Mouse (Mus musculus) ZHBTc4 (cell line): ENCODE data around the gene Calhm6.

Experiments used
- DNase-seq: peaks from one replicate; pipeline ENCODE4 v3.0.0-alpha.2; 2011; ENCODE audit warnings: low read depth, low spot score

Calhm6 gene

DNA sequence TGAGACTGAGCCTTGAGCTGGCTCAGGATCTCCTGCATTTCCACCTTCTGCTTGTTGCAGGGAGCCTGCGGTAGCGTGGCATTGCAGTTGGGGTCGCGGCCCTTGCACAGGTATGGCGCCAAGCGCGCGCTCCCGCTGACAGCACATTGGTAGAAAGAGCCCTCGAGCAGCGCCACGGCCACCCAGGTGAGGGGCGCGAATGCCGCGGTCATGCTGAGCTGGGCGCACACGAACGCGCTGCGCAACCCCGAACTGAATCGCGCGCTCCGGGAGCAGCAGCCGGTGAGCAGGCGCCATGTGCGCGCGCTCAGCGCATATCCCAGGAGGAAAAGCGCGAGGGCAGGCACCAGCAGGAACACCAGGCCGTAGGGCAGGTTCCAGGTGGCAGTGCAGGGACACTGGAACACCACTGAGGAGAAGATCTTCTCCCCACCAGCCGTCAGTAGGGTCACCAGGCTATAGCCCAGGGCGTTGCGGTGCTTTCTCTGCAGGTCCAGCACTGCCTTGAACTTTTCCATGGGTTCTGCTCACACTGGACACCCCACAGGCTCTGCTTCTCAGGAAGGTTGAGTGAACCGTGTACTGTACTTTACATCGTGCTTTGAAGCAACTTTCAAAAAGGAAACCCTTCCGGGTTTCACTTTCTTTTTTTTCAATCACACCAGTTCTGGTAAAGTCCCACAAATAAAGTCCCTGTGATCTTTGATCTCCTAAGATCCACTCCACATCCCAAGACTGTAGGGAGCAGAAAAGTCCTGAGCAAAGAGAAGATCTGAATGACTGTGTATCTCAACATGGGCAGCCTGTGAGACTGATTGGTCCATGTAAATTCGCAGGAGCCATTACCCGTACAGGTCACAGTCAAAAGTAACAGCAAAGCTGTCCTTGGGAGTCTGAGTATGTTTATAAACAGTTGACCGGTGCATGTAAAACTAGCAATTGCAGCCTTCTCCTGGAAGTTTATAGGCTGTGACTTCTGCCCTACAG lies at the start of gene Calhm6:
Gene Calhm6 (minus strand): TSS at position 593 of the 987 bp plus-strand sequence.
- peak; percentile 88 for DNase-seq

DNA sequence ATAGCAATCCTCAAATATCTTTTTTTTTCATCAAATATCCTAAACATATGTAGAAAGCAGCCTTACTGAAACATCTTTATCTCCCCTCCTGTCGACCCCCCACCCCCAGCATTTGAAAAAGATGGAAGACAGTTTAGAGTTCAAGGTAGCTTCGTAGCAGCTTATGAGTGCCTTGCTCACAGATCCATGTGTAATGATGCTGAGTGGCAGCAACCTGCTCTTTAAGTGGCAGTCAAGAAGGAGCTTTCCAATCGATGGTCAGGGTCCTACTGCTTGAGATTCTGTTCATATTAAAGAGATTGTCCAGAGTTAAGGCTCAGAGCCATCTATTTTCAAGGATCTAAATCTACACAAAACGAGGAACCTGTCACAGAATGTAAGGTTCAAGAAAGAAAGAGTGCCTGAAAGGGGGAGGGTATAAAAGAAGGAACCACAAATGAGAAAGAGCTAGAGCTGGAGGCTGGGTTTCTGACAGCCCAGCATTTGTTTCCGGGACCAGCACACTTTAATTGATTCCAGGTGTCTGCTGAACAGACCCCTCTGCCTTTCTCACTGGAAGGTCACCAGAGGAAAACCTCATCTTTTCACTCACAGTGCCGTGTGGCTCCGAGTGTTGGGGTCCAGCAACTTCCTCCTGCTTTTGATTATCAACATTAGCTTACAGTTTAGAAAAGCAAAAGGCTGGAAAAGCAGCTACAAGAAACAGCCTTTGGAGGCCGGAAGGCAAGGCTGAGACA lies 48.3 kb upstream of the Calhm6 start:
- no peak for DNase-seq

DNA sequence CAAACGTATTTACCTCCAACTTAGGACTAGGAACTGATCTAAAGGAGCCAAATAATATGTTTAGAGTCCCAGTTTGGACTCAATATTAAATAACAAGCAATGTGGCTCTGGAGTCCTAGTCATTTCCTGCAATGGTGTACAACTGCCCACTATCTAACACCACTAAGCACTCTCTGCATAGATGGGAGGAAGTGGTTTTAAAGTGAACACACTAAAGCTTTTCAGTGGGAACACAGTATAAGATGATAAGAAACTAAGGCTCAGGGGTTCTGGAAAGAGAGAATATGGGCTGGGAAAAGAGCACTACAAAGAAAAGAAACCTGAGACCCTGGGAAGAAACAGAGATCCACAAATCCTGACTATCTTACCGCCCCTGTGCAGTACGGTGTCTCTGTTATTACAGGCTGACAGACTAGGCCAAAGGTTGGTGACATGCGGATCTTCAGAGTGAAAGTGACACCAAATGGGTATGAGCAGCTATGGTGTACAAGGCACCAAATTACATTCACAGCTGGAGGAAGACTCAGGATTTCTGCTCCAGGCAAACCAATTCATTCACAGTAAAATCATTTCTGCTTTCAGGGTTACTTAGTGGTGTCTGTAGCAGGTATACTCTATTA lies 45.0 kb upstream of the Calhm6 start:
- no peak for DNase-seq

DNA sequence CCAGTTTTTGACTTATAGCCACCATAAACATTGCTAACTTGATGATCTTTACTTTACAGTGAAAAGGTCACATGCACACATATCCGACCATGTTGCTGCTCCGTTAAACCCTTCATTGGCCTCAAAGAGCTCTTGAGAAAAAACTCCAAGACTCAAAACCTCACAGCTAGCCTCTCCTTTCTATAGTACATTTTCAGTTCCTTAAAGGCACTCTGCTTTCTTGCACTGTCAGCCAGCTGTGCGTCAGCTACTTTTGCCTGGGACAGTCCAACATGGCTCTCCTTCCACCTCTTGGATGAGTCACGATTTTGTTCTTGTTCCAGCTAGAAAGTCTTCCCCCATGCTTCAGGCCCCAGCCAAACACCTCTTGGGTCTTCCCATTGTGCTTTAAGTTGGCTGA lies 43.9 kb upstream of the Calhm6 start:
- no peak for DNase-seq

DNA sequence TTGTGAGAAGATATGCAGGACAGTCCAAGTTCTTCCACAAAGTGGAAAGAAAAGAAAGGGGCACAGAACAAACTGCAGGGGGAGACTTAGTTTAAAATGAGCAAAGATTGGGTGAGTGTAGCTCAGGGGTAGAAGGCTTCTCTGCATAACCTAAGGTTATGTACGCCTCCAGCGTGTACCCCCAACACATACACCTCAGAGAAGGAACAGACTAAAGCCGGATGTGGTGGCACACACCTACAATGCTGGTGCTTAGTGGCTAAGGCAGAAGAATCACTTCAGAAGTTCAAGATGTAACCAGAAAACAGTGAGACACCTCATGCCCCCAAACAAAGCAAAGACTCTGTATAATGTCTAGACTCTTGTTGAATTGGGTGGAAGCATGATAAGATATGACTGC lies 43.4 kb upstream of the Calhm6 start:
- no peak for DNase-seq

DNA sequence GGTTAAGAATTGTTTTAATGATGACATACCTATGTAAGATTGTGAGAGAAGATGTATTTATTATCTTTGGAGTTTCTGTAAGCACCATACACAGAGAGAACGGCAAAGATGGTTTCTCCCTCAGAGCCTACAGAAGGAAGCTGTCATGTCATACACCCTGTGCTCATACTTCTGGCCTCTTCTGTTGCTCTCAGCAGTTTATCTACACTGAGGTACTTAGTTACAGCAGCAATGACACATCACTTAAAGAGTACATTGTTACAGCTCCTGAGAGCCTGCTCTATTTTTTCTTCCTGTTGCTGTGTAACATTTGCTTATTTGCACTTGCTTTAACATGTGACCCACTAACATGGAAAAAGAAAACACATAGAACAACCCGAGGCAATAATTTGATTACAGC lies 39.2 kb upstream of the Calhm6 start:
- no peak for DNase-seq

DNA sequence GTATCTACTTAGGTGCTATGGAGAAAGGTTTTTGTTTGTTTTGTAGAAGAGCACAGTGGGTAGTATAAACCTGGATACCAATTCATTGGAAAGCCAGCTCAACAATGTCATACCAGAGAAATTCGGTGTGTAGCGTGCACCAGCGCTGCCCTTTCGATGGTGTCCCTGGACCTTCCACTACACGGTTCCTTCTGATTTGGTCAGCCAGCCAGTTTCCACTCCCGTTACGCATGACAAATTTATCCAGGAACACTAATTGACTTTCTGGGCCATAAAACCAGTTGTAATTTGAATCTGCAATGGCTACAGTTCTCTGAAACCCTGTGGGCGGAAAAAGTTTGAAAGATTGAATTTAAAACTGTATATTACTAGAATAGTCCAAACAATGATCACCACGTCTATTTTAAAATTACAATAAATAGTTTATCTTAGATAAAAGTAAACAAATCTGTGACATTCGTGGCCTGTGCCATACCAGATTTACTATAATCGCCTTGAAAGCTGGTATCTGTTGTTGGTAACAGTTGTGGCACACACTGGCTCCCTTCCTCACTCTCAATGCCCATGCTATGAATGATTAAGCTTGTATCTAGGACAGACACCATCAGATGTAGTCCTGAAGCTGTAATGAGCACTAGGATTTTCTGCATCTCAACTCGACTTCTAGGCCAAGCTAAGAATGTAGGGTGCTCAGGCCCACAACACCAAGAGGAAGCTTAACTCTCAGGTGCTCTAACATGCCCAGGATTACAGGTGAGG lies 28.2 kb upstream of the Calhm6 start:
- no peak for DNase-seq

DNA sequence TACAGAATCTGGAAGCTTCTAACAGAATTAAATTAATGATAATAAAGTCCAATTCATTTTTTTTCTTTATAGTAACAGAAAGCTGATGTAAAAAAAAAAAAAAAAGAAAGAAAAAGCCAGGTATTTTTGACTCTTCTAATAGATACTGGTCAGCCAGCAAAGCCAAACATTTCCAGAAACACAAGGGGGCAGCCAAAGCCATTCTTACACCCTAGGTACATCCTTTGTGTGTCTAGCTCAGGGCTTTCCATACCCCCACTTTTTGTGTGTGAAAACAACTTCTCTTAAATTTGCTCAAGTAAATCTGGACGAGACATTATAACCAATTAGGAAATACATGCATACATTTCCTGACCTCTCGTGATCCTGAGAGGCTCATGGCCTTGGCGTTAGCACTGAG lies 24.0 kb upstream of the Calhm6 start:
- no peak for DNase-seq

DNA sequence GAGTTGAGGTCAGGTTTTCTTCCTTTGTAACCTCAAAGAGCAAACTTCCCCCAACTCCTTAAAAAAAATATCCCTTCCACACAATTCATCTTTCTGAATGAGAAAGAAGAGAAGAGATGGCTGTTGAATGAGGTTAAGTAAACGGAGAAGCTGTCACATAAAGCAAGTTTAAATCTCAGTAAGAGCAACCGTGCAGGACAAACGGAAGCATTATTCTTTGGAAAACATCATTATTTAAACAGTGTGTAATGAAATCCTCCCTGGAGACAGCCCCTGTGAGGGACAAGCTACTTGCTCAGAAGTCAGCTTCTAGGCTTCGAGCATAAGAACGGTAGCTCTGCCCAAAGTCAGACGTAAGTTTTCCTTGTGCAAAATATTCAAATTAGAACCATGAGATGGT lies 22.7 kb upstream of the Calhm6 start:
- no peak for DNase-seq

DNA sequence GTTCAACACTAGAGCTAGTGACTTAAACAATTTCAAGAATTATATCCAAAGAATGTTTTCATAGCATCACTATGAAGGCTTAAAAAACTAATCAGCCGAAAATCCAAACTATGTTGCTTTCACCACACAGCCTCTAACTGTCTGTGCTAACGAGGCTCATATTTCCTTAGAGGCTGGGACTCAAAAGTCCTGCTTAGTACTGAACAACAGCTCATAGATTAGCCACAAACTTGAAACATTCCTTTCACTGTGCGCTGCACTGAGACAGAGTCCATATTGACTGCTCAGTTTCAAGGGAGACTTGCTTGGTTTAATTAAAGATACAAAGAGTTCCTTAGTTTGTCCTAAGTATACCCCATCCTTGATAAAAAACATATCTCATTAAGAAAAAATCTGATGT lies 22.0 kb upstream of the Calhm6 start:
- DNase-seq: no peak

DNA sequence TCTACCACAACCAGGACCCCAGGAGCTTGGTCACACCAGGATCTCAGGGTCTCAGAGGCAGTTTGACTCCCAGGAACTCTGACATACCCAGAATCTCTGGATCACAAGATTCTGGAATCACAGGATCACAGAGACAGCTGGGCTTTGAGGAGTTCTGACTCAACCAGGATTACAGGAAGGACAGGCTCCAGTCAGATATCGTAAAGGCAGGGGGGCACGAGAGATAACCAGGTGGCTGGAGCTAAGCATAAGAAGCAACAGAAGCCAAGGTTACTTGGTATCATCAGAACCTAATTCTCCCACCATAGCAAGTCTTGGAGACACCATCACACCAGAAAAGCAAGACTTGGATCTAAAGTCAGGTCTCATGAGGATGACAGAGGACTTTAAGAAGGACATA lies 13.9 kb upstream of the Calhm6 start:
- DNase-seq: no peak

DNA sequence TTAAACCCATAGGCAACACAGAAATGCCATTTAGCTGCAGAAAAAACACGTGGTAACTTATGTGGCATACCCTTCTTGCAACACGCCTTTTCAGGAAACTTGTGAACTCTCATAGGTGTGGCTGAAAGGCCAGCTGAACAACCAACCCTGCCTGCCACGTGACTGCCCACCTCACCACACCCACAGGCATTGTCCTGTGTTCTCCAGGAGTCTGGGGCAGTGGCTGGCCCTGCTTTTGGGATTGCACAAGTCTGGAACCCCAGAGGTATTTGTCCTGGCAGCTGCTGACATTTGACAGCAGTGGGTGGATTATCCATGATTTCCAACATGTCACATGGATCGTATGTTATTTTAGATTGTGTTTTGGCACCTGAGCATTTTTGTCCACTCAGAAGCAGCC lies 12.0 kb upstream of the Calhm6 start:
- DNase-seq: peak; percentile 23

DNA sequence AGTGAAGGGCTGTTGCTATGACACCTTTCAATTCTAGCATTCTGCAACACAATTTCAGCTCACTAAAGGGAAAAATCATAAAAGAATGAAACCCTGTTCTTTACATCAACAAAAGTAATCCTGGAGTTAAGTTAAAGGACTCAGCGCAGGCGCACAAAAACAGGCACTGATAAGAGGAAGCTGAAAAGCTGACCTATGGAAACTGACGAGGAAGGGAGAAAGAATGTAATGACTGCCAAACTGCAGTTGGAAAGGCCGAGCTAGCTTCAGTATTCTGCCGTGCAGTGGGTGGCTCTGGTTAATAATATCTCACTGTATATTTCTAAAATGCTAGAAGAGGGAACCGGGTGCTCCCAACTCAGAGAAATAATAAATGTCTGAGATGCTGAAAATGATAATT lies 10.2 kb upstream of the Calhm6 start:
- no peak for DNase-seq

DNA sequence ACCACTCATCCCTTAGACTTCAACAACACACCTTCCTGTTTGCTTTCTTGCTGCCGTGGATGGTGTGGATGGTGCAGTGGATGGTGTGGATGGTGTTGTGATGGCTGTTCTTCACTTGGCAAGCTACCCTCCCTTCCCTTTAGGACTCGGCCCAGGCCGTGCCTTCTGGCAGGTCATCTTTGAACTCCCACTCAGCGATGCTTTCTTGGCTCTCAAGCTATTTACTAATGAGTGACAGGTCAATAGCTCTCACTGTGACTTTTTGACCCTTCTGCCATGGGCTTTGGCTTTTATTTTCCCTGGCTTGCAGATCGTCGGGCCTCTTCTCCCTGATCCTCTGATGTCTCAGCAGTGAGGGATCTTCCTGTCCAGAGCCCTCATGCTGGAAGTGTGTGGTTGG lies 8.6 kb upstream of the Calhm6 start:
- DNase-seq: no peak

DNA sequence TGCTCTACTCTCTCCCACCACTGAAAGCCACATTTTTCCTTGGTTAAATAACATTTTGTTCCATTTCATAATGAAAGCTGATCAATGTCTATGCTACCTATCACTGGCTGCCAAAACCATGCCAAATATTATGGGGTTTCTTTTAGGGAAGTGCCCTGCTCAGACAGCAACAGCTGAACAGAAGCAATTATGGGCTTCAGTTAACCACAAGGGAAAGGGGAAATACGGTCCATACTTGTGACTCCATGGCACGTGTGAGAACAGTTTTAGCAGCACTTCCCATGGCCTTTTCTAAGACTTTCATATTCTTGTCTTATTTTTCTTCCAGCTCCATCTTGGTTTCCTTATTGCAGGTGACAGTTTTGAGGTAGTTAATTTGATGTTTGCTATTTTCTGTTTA lies 3.6 kb upstream of the Calhm6 start:
- DNase-seq: no peak

DNA sequence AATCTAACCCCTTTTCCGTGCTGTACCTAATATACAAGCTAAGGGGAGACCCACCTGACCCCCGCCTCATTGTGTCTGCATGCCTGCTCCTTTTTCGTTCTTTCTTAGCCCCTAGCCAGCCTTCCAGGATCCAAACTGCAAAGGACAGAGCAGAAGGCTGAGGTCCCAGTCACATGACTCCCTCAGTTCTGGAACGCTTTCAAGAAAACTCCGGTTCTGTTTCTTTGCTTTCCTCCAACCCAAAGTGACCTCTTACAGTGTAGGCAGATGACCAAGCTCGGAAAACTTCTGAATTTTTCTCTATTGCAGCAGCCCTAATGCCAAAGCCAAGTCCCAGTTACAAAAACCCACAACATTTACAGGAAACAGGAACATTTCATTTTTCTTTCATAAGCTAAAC lies 607 bp upstream of the Calhm6 start:
- peak; percentile 15 for DNase-seq

DNA sequence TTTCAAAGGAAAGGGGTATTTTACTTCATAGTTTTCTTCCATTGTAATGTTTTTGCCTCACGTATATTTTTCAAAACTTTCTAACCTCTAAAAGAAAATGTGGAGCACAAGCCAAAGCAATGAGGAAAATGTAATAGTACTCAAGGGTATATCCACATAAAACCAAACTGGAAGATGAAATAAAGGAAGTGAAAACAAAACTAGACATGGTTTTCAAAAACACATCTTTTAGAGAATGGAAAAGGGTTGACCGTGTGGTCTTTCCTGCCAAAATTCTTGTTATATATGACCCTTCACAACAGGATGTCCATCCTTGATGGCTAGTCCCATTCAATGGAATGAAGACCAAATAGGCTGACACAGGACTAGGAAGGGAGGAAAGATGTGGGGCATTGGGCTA lies 9.4 kb downstream of the Calhm6 start:
- DNase-seq: no peak

DNA sequence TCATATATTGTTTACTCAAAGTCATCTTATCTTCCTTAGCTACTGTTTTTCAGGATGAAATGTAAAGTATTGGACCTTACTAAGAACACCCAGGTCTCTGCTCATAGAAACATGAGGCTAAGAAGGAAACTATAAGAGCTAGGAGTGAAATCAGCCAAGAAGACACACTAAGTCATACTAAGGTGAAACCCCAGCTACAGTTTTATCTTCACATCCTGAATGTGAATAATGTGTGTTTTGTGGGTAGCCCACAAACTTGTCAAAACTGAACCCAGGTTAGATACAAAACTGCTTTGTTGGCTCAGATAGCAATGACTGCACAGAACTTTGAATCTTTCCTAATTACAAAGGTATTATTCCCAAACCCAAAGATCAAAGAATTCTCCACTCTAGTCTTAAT lies 10.0 kb downstream of the Calhm6 start:
- DNase-seq: no peak

DNA sequence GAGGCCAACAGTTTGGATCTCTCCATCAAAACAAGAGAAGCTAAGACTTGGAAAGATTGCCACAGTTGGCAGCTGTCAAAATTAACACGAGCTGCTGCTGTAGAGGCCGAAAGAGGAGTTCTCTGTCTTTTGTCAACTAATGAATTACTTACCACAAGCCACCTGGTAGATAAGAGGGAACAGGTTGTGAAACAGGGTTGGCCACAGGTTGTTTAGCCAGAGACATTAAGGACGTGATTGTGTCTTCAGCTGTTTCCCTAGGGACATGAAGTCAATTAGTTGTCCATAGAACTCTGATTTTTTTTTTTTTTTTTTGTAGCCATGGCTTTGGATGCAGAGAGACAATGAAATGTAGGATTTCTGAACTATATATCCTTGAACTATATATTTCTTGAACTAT lies 10.7 kb downstream of the Calhm6 start:
- DNase-seq: no peak

DNA sequence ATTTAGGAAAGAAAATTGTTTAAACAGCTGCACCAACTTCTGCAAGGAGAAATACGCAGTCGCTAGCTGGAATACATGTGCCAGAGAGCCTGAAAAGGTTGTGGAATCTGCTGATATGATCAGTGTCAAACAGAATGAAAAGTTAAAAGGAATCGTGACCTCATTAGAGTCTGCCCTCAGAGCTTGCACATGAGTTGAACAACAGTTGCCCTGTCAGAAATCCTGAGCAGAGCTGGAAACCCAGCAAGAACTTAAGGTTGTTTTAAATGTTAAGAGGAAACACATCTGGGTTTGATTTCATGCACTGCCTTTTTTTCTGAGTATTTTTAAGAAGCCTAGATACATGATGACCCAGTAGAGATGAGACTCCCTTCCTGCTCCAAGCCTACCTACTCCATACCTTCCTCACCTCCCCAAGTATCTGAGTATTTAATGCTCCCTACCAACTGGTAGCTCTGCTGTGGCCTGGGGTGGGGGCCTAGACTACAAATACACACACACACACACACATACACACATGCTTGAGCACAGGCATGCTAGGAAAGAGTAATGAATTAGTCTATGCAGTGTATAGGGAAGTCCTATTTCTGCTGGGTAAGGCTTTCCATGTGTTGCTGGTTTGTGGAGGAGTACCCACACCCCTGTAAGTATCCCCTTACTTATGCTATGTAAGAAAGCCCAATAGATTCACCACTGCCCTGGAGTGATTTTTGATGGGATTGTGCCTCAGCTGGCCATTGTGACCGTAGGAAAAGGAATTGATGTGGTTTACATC lies 15.6 kb downstream of the Calhm6 start:
- no peak for DNase-seq
